Mouse (Mus musculus) heart, embryonic 10.5 days (tissue): ENCODE data around the gene Gm20388. TPM values are rescaled to one million over a fixed set of nuclear protein-coding genes. Genes with fewer than 3 reads are reported as not detected.

Source experiments
- DNase-seq: peaks from one replicate; pipeline ENCODE4 v3.0.0-alpha.2; 2017; ENCODE audit warnings: low spot score
- H3K27ac ChIP-seq: fragments of 300-500 bp; sonication (generic); 2 replicates; pipeline ENCODE4 v1.5.1; 2016; ENCODE audit warnings: mild to moderate bottlenecking
- H3K27me3 ChIP-seq: fragments of 300-500 bp; sonication (generic); 2 replicates; pipeline ENCODE4 v1.6.1; 2016; ENCODE audit warnings: mild to moderate bottlenecking; ENCODE audit not compliant: poor library complexity, insufficient read depth, severe bottlenecking
- H3K36me3 ChIP-seq: fragments of 300-500 bp; sonication (generic); 2 replicates; pipeline ENCODE4 v1.6.1; 2016; ENCODE audit warnings: mild to moderate bottlenecking, moderate library complexity
- H3K4me1 ChIP-seq: fragments of 300-500 bp; sonication (generic); 2 replicates; pipeline ENCODE4 v1.6.1; 2016; ENCODE audit warnings: mild to moderate bottlenecking
- H3K4me3 ChIP-seq: fragments of 300-500 bp; sonication (generic); 2 replicates; pipeline ENCODE4 v1.5.1; 2016; ENCODE audit warnings: mild to moderate bottlenecking, moderate library complexity
- H3K9me3 ChIP-seq: fragments of 300-500 bp; sonication (generic); 2 replicates; pipeline ENCODE4 v1.6.1; 2016; ENCODE audit warnings: mild to moderate bottlenecking, moderate library complexity
- WGBS: fragments of 180-500 bp; shearing (Covaris S2); methylation state at CpG from one replicate; pipeline ENCODE4 v1.1.7; 2016; 5-methylcytosine and 5-hydroxymethylcytosine counted together
- polyA plus RNA-seq: library from polyadenylated mRNA; unstranded; fragments of >200 nt; fragmentation: Nextera tagmentation; extraction: Ambion mirVana; gene quantifications from 2 replicates; pipeline ENCODE4 v1.2.1, GENCODE M21; 2016

Gm20388 gene
- polyA plus RNA-seq, 1 experiment from 2014 or later, result 4.5 TPM

- Histone ChIP-seq H3K27ac (peak overlapping the region; percentile 24), H3K4me1 (peaks cover 62% of the 10 kb centered on the region)
- 47% methylated on average over 9 of the region's 9 CpGs for WGBS
These were observed 393.5 kb downstream of the Gm20388 start for GRCm38 (mm10) chr8:120304097-120304496.

GRCm38 (mm10) chr8:120305800-120306385 is 395.3 kb downstream of the Gm20388 start:
- DNase-seq, result no peak
- Histone ChIP-seq H3K4me3 (no peak overlapping the region), H3K9me3 (no peaks in the 10 kb centered on the region), H3K27me3 (peaks cover 61% of the 10 kb centered on the region), H3K4me1 (peaks cover 69% of the 10 kb centered on the region), H3K36me3 (no peaks in the 10 kb centered on the region), H3K27ac (0 out of 2 replicates have a peak overlapping the region, but pooled peaks have one; percentile 3)
- 65% methylated on average over 10 of the region's 10 CpGs for WGBS

More at GRCm38 (mm10) chr8:120304097-120304496, 393.5 kb downstream of the Gm20388 start:
- H3K27me3 ChIP-seq, result peaks cover 43% of the 10 kb centered on the region
- no peaks in the 10 kb centered on the region for H3K36me3 ChIP-seq
- H3K4me3 ChIP-seq, result no peak overlapping the region
- no peak for DNase-seq
- no peaks in the 10 kb centered on the region for H3K9me3 ChIP-seq

GRCm38 (mm10) chr8:120307103-120307502 is 396.5 kb downstream of the Gm20388 start:
- Histone ChIP-seq H3K9me3 (no peaks in the 10 kb centered on the region), H3K27me3 (peaks cover 72% of the 10 kb centered on the region), H3K27ac (0 out of 2 replicates have a peak overlapping the region, but pooled peaks have one; percentile 2), H3K36me3 (no peaks in the 10 kb centered on the region), H3K4me1 (peaks cover 76% of the 10 kb centered on the region), H3K4me3 (peak overlapping the region; percentile 28; the same call in 1 of the 2 replicates)
- WGBS, result 8% methylated on average over 16 of the region's 16 CpGs
- DNase-seq, result no peak

- peaks cover 72% of the 10 kb centered on the region for H3K27me3 ChIP-seq
- DNase-seq, result no peak
- H3K9me3 ChIP-seq, result no peaks in the 10 kb centered on the region
- 40% methylated on average over 11 of the region's 11 CpGs for WGBS
- H3K27ac ChIP-seq, result 0 out of 2 replicates have a peak overlapping the region, but pooled peaks have one; percentile 2
- peaks cover 78% of the 10 kb centered on the region for H3K4me1 ChIP-seq
- H3K4me3 ChIP-seq, result 0 out of 2 replicates have a peak overlapping the region, but pooled peaks have one; percentile 28
- H3K36me3 ChIP-seq, result no peaks in the 10 kb centered on the region
These were observed 396.9 kb downstream of the Gm20388 start for GRCm38 (mm10) chr8:120307528-120307927.

GRCm38 (mm10) chr8:120308131-120308530 is 397.5 kb downstream of the Gm20388 start:
- peaks cover 72% of the 10 kb centered on the region for H3K27me3 ChIP-seq
- no peak overlapping the region for H3K27ac ChIP-seq
- H3K36me3 ChIP-seq, result no peaks in the 10 kb centered on the region
- 34% methylated on average over 8 of the region's 8 CpGs for WGBS
- DNase-seq, result no peak
- H3K4me3 ChIP-seq, result no peak overlapping the region
- peaks cover 75% of the 10 kb centered on the region for H3K4me1 ChIP-seq
- H3K9me3 ChIP-seq, result no peaks in the 10 kb centered on the region

- peaks cover 75% of the 10 kb centered on the region for H3K4me1 ChIP-seq
- H3K27me3 ChIP-seq, result peaks cover 73% of the 10 kb centered on the region
- H3K36me3 ChIP-seq, result no peaks in the 10 kb centered on the region
- H3K4me3 ChIP-seq, result no peak overlapping the region
- no peaks in the 10 kb centered on the region for H3K9me3 ChIP-seq
- no peak for DNase-seq
- H3K27ac ChIP-seq, result no peak overlapping the region
- WGBS, result 63% methylated on average over 9 of the region's 9 CpGs
These were observed 397.9 kb downstream of the Gm20388 start for GRCm38 (mm10) chr8:120308553-120308952.

GRCm38 (mm10) chr8:120309326-120309725 is 398.7 kb downstream of the Gm20388 start:
- H3K27ac ChIP-seq, result no peak overlapping the region; the same call in 1 of the 2 replicates
- peaks cover 72% of the 10 kb centered on the region for H3K27me3 ChIP-seq
- H3K36me3 ChIP-seq, result no peaks in the 10 kb centered on the region
- no peak overlapping the region for H3K4me3 ChIP-seq
- H3K4me1 ChIP-seq, result peaks cover 71% of the 10 kb centered on the region
- 78% methylated on average over 18 of the region's 18 CpGs for WGBS
- H3K9me3 ChIP-seq, result no peaks in the 10 kb centered on the region
- no peak for DNase-seq

GRCm38 (mm10) chr8:120310063-120310462 is 399.4 kb downstream of the Gm20388 start:
- WGBS, result 71% methylated on average over 5 of the region's 5 CpGs
- no peaks in the 10 kb centered on the region for H3K9me3 ChIP-seq
- peaks cover 71% of the 10 kb centered on the region for H3K27me3 ChIP-seq
- peaks cover 67% of the 10 kb centered on the region for H3K4me1 ChIP-seq
- no peak for DNase-seq
- H3K4me3 ChIP-seq, result no peak overlapping the region
- no peaks in the 10 kb centered on the region for H3K36me3 ChIP-seq
- no peak overlapping the region for H3K27ac ChIP-seq

GRCm38 (mm10) chr8:120312452-120312851 is 401.8 kb downstream of the Gm20388 start:
- Histone ChIP-seq H3K9me3 (no peaks in the 10 kb centered on the region), H3K4me3 (no peak overlapping the region), H3K36me3 (no peaks in the 10 kb centered on the region), H3K27me3 (peaks cover 59% of the 10 kb centered on the region), H3K27ac (no peak overlapping the region), H3K4me1 (peaks cover 50% of the 10 kb centered on the region)
- 74% methylated on average over 4 of the region's 4 CpGs for WGBS
- DNase-seq, result no peak

GRCm38 (mm10) chr8:120313674-120314073 is 403.0 kb downstream of the Gm20388 start:
- H3K36me3 ChIP-seq, result no peaks in the 10 kb centered on the region
- no peaks in the 10 kb centered on the region for H3K9me3 ChIP-seq
- no peak for DNase-seq
- H3K27me3 ChIP-seq, result peaks cover 47% of the 10 kb centered on the region
- no peak overlapping the region for H3K4me3 ChIP-seq
- H3K27ac ChIP-seq, result no peak overlapping the region
- WGBS, result 76% methylated on average over 3 of the region's 3 CpGs
- peaks cover 48% of the 10 kb centered on the region for H3K4me1 ChIP-seq

GRCm38 (mm10) chr8:120314932-120315331 is 404.3 kb downstream of the Gm20388 start:
- 82% methylated on average over 5 of the region's 5 CpGs for WGBS

GRCm38 (mm10) chr8:120315644-120316043 is 405.0 kb downstream of the Gm20388 start:
- WGBS, result 80% methylated on average over 4 of the region's 4 CpGs
- Histone ChIP-seq H3K4me1 (peaks cover 43% of the 10 kb centered on the region), H3K9me3 (no peaks in the 10 kb centered on the region), H3K27ac (no peak overlapping the region), H3K27me3 (peaks cover 29% of the 10 kb centered on the region), H3K36me3 (no peaks in the 10 kb centered on the region), H3K4me3 (no peak overlapping the region)
- no peak for DNase-seq

More at GRCm38 (mm10) chr8:120314932-120315331, 404.3 kb downstream of the Gm20388 start:
- Histone ChIP-seq H3K27me3 (peaks cover 35% of the 10 kb centered on the region), H3K4me3 (no peak overlapping the region), H3K27ac (no peak overlapping the region), H3K9me3 (no peaks in the 10 kb centered on the region), H3K36me3 (no peaks in the 10 kb centered on the region), H3K4me1 (peaks cover 50% of the 10 kb centered on the region)
- DNase-seq, result no peak

GRCm38 (mm10) chr8:120316707-120317106 is 406.1 kb downstream of the Gm20388 start:
- H3K9me3 ChIP-seq, result no peaks in the 10 kb centered on the region
- H3K27ac ChIP-seq, result no peak overlapping the region
- 82% methylated on average over 7 of the region's 7 CpGs for WGBS
- H3K4me1 ChIP-seq, result peaks cover 33% of the 10 kb centered on the region
- DNase-seq, result no peak
- no peak overlapping the region for H3K4me3 ChIP-seq
- H3K36me3 ChIP-seq, result no peaks in the 10 kb centered on the region
- H3K27me3 ChIP-seq, result peaks cover 18% of the 10 kb centered on the region
